Mouse (Mus musculus) MEL (cell line): ENCODE results near the gene Tmcc3. TPM values are rescaled to one million over a fixed set of nuclear protein-coding genes. Genes with fewer than 3 reads are reported as not detected.

ENCODE experiments used
- DNase-seq: peaks from one replicate; pipeline ENCODE4 v3.0.0; 2011; ENCODE audit warnings: low read depth, low spot score
- H3K27ac ChIP-seq: 2 replicates; pipeline ENCODE4 v1.5.1; 2012; ENCODE audit warnings: low read depth, mild to moderate bottlenecking, control low read depth, low read length, moderate library complexity; ENCODE audit not compliant: control insufficient read depth
- H3K27me3 ChIP-seq, 2 experiments: fragments of 150-350 bp in 1 of 2; sonication (generic) in 1 of 2; 2 replicates each; pipeline ENCODE4 v1.6.1; 2012; ENCODE audit warnings: low read length in 2 of 2, mild to moderate bottlenecking in 2 of 2, improper control_type of control experiment in 1 of 2, moderate library complexity in 1 of 2; ENCODE audit not compliant: insufficient read depth in 2 of 2, control insufficient read depth in 1 of 2
- H3K36me3 ChIP-seq, 2 experiments: 2 replicates each; pipeline ENCODE4 v1.6.1; 2012 to 2014; ENCODE audit warnings: low read length in 2 of 2, improper control_type of control experiment in 1 of 2, inconsistent platforms in 1 of 2, mild to moderate bottlenecking in 1 of 2; ENCODE audit not compliant: insufficient read depth in 2 of 2, control insufficient read depth in 1 of 2
- H3K4me1 ChIP-seq, 2 experiments: fragments of 150-350 bp in 1 of 2; sonication (generic) in 1 of 2; 2 replicates each; pipeline ENCODE4 v1.6.1; 2012; ENCODE audit warnings: low read length in 2 of 2, improper control_type of control experiment in 1 of 2, mild to moderate bottlenecking in 1 of 2; ENCODE audit not compliant: insufficient read depth in 2 of 2, control insufficient read depth in 1 of 2
- H3K4me3 ChIP-seq, 2 experiments: fragments of 150-350 bp in 1 of 2; sonication (generic) in 1 of 2; 2 replicates each; pipeline ENCODE4 v1.5.1; 2012; ENCODE audit warnings: low read depth in 2 of 2, low read length in 2 of 2, mild to moderate bottlenecking in 2 of 2, moderate library complexity in 2 of 2, control low read depth in 1 of 2, improper control_type of control experiment in 1 of 2; ENCODE audit not compliant: control insufficient read depth in 1 of 2, insufficient read depth in 1 of 2
- H3K79me2 ChIP-seq: 2 replicates; pipeline ENCODE4 v1.6.1; 2012; ENCODE audit warnings: mild to moderate bottlenecking, low read length, moderate library complexity; ENCODE audit not compliant: control insufficient read depth, poor library complexity, insufficient read depth
- H3K9ac ChIP-seq: 2 replicates; pipeline ENCODE4 v1.6.1; 2012; ENCODE audit warnings: low read depth, mild to moderate bottlenecking, control low read depth, low read length, moderate library complexity; ENCODE audit not compliant: control insufficient read depth, poor library complexity, severe bottlenecking
- H3K9me3 ChIP-seq: fragments of 150-350 bp; sonication (generic); replicated peaks from 2 replicates; pipeline ENCODE4 v1.6.1; 2012; ENCODE audit warnings: mild to moderate bottlenecking, low read length, improper control_type of control experiment, moderate library complexity; ENCODE audit not compliant: insufficient read depth
- BHLHE40 ChIP-seq: IDR thresholded peaks from 2 replicates; pipeline ENCODE4 v1.6.1; 2012; ENCODE audit warnings: low read depth, mild to moderate bottlenecking, inconsistent platforms, low read length, improper control_type of control experiment, borderline replicate concordance
- CHD1 ChIP-seq: IDR thresholded peaks from 2 replicates; pipeline ENCODE4 v1.6.1; 2012; ENCODE audit warnings: low read depth, mild to moderate bottlenecking, inconsistent platforms, low read length, improper control_type of control experiment
- CHD2 ChIP-seq: IDR thresholded peaks from 2 replicates; pipeline ENCODE4 v1.6.1; 2011; ENCODE audit warnings: low read length, improper control_type of control experiment
- E2F4 ChIP-seq: IDR thresholded peaks from 2 replicates; pipeline ENCODE4 v1.6.1; 2011; ENCODE audit warnings: low read depth, low read length, improper control_type of control experiment, borderline replicate concordance
- EP300 ChIP-seq, 2 experiments: IDR thresholded peaks; 2 replicates each; pipeline ENCODE4 v1.6.1; 2011; ENCODE audit warnings: improper control_type of control experiment in 2 of 2, low read length in 2 of 2, low read depth in 1 of 2, mild to moderate bottlenecking in 1 of 2
- GABPA ChIP-seq: IDR thresholded peaks from 2 replicates; pipeline ENCODE4 v1.6.1; 2012; ENCODE audit warnings: low read depth, mild to moderate bottlenecking, inconsistent platforms, low read length, improper control_type of control experiment, moderate library complexity
- GATA1 ChIP-seq: IDR thresholded peaks from 2 replicates; pipeline ENCODE4 v1.6.1; 2011; ENCODE audit warnings: low read depth, low read length, improper control_type of control experiment
- JUND ChIP-seq: IDR thresholded peaks from 2 replicates; pipeline ENCODE4 v1.6.1; 2011; ENCODE audit warnings: low read depth, mild to moderate bottlenecking, improper control_type of control experiment, low read length
- MAFK ChIP-seq: IDR thresholded peaks from 2 replicates; pipeline ENCODE4 v1.6.1; 2011; ENCODE audit warnings: low read depth, mild to moderate bottlenecking, low read length, improper control_type of control experiment, borderline replicate concordance
- MEF2A ChIP-seq: IDR thresholded peaks from 2 replicates; pipeline ENCODE4 v1.6.1; 2014; ENCODE audit warnings: low read depth, mild to moderate bottlenecking, inconsistent platforms, low read length, improper control_type of control experiment; ENCODE audit not compliant: poor library complexity, insufficient replicate concordance, severe bottlenecking; ENCODE audit errors: extremely low read depth
- MXI1 ChIP-seq: IDR thresholded peaks from 2 replicates; pipeline ENCODE4 v1.6.1; 2011; ENCODE audit warnings: mild to moderate bottlenecking, low read depth, low read length, improper control_type of control experiment
- MYB ChIP-seq: IDR thresholded peaks from 2 replicates; pipeline ENCODE4 v1.6.1; 2011; ENCODE audit warnings: mild to moderate bottlenecking, low read depth, low read length, improper control_type of control experiment
- MYC ChIP-seq: IDR thresholded peaks from 2 replicates; pipeline ENCODE4 v1.6.1; 2011; ENCODE audit warnings: low read depth, mild to moderate bottlenecking, low read length, improper control_type of control experiment, moderate library complexity
- POLR2AphosphoS5 ChIP-seq: IDR thresholded peaks from 2 replicates; pipeline ENCODE4 v1.6.1; 2012; ENCODE audit warnings: low read depth, borderline replicate concordance, mild to moderate bottlenecking, inconsistent platforms, low read length, moderate library complexity, mixed read lengths
- SMC3 ChIP-seq: IDR thresholded peaks from 2 replicates; pipeline ENCODE4 v1.6.1; 2011; ENCODE audit warnings: low read depth, low read length, improper control_type of control experiment
- TBP ChIP-seq: IDR thresholded peaks from 2 replicates; pipeline ENCODE4 v1.8.0; 2011; ENCODE audit warnings: low read depth, low read length, improper control_type of control experiment
- TCF12 ChIP-seq: IDR thresholded peaks from 2 replicates; pipeline ENCODE4 v1.6.1; 2014; ENCODE audit warnings: low read depth, mild to moderate bottlenecking, inconsistent platforms, low read length, improper control_type of control experiment, moderate library complexity
- USF1 ChIP-seq: IDR thresholded peaks from 2 replicates; pipeline ENCODE4 v1.6.1; 2014; ENCODE audit warnings: low read depth, mild to moderate bottlenecking, inconsistent platforms, low read length, improper control_type of control experiment, moderate library complexity
- USF2 ChIP-seq, 2 experiments: IDR thresholded peaks; 2 replicates each; pipeline ENCODE4 v1.6.1; 2011 to 2012; ENCODE audit warnings: improper control_type of control experiment in 2 of 2, low read length in 2 of 2, borderline replicate concordance in 1 of 2, inconsistent platforms in 1 of 2, low read depth in 1 of 2, mild to moderate bottlenecking in 1 of 2; ENCODE audit not compliant: insufficient read depth in 1 of 2
- polyA plus RNA-seq, 2 experiments: library from polyadenylated mRNA; stranded (reverse) in 1 of 2; unstranded in 1 of 2; fragments of >175 nt in 1 of 2; fragments of >200 nt in 1 of 2; gene quantifications; 2 replicates each; pipeline versions ENCODE4 v1.2.1 to v1.2.4; 2012; ENCODE audit warnings: low replicate concordance in 2 of 2, low read depth in 1 of 2; ENCODE audit not compliant: insufficient read length in 2 of 2, insufficient read depth in 1 of 2, missing spikeins in 1 of 2
- total RNA-seq: library from RNA; depleted of rRNA; stranded (reverse); fragments of 300-350 nt; gene quantifications from 2 replicates; pipeline ENCODE4 v1.2.3, GENCODE M21; 2012

Tmcc3 gene
- total and polyA plus RNA-seq, 3 experiments = 1.3 to 2.6 TPM; not detected in 1

DNA sequence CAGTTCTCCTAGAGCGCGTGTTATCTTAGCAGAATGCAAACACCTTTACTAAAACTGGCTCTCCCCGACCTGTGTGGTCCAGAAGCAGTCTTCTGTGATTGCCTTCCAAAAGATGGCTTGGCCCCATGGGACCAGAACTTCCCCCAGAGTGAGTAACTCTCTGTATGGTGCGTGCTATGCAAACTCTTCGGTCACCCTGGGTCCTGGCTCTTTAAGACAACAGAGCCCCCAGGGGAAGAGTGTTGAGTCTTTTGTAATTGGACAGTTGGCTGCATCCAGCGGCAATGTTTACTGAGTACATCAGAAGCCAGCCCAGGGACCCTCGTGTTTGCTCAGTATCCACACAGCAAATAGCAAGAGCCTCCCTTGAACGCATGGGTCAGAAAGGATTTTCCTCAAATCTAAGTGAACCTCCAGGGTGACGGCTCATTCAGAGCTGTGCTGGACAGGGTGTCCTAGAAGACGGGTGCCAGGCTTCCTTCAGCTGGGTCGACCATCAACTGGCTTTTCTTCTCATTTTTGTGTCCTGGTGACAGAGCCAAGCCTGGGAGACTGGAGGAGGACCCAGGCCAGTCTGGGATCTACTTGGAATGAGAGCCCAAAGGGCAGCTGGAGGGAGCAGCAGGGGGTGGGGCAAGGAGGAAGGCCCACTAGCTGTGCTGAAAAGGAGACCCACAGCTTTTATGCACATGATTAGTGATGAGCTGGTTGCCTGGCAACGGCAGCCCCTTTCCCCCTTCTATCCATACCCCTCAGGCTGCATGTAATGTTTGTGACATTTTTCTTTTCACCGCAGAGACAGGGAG is 309.9 kb downstream of the Tmcc3 start:
- DNase-seq = no peak
- Histone ChIP-seq H3K27me3 (no peaks in the 10 kb centered on the region; a peak in 1 of 4 replicates), H3K36me3 (no peaks in the 10 kb centered on the region), H3K27ac (no peak overlapping the region), H3K4me3 (no peak overlapping the region), H3K9me3 (no peaks in the 10 kb centered on the region), H3K79me2 (no peaks in the 10 kb centered on the region), H3K4me1 (no peaks in the 10 kb centered on the region), H3K9ac (no peak overlapping the region)
- no peak for TF ChIP-seq TCF12
- TF ChIP-seq MXI1 = no peak
- no peak for TF ChIP-seq MAFK
- TF ChIP-seq GABPA = no peak
- no peak for TF ChIP-seq EP300 (IDR thresholded peaks at IDR 0.05; ENCODE audit: low read depth in 1 of 2, low read length in 2 of 2)
- TF ChIP-seq CHD2 = no peak
- TF ChIP-seq CHD1 = no peak
- TF ChIP-seq TBP = no peak
- TF ChIP-seq MYC = no peak
- TF ChIP-seq MEF2A = no peak
- TF ChIP-seq JUND = no peak
- no peak for TF ChIP-seq USF1
- no peak for TF ChIP-seq SMC3
- TF ChIP-seq POLR2AphosphoS5 = no peak
- no peak for TF ChIP-seq GATA1
- no peak for TF ChIP-seq MYB
- TF ChIP-seq BHLHE40 = no peak
- TF ChIP-seq E2F4 = no peak

DNA sequence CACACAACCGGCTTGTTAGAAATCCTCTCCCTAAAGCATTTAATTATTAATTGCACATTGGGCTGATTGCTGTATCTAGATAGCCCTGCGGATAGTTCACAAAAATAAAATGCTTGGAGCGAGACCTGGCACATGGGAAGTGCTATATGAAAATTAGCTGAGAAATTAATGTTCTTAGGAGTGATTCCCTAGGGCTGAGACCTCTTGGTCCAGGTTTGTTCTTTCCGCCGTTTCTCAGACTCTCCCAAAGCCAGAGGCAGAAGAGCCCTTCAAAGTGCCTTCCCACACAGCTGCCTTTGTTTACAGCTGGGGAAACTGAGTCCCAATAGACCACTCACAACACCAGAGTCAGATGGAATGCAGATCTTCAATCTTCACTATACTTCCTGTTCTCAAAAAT is 310.5 kb downstream of the Tmcc3 start:
- Histone ChIP-seq H3K79me2 (no peaks in the 10 kb centered on the region), H3K27me3 (no peaks in the 10 kb centered on the region; a peak in 1 of 4 replicates), H3K4me3 (no peak overlapping the region), H3K9me3 (no peaks in the 10 kb centered on the region), H3K9ac (no peak overlapping the region), H3K4me1 (no peaks in the 10 kb centered on the region), H3K36me3 (no peaks in the 10 kb centered on the region), H3K27ac (no peak overlapping the region)
- no peak for DNase-seq
- TF ChIP-seq E2F4 = no peak
- no peak for TF ChIP-seq USF2 (IDR thresholded peaks at IDR 0.05; ENCODE audit: borderline replicate concordance in 1 of 2, insufficient read depth in 1 of 2, low read depth in 1 of 2, low read length in 2 of 2)
